Mouse (Mus musculus) yolk sac, embryonic 10.5 days (tissue): ENCODE data around the gene Snrpb2.

Experiments used
- DNase-seq: peaks from one replicate; pipeline ENCODE4 v3.0.0-alpha.2; 2017; ENCODE audit warnings: low spot score

Snrpb2 gene

DNA sequence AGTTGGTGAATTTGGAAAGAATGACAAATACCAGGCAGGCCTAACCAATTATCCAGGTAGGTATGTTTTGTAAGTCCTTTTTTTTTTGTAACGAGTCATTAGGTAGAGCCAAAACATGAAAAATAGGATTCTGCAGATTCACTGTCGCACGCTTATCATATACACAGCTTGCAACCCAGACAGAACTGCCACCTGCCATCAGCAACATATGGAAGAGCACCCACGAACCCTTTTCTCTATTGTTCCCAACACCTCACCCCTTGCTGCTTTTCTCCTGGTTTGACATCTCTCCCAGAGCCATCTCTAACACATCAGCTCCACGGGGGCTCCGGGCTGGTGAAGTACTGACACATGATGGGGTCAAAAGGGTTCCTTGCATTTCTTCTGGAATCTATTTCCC lies 31.9 kb downstream of the Snrpb2 start:
- no peak for DNase-seq

DNA sequence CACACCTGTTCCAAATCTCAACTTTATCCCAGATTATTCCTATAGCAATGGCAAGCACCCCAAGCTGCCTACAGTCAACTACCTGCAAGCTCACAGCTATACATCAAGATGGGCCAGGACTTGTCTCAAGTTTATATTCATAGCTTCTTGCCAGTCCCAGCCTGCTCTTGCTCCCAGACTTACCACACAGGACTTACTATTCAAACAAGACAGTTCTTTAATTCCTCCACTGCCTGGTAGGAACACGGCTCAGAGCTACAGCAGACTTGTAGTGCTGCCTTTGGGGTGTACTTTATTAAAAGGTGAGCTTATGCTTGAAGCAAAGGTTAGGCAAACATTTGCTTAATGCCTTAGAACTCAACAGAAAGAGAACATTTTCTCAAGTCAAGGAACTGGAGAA lies 34.3 kb downstream of the Snrpb2 start:
- DNase-seq = no peak

DNA sequence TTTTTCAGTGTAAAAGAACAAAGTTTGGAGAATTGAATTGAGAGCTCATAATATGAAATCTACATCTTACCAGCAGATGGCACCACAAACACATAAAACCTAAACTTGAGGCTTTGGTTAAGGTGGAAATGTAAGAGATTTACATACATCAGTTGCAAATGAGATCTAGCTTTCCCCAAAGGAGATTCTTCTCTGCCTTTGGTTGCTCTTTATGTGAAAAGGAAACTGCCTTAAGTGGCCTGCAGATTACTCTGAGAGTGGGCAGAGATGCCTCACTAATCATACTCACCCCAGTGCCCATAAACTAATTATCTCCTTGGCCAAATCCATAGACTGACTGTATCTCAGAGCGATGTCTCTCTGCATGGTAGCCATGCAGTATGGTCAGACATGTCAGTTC lies 51.0 kb downstream of the Snrpb2 start:
- no peak for DNase-seq

DNA sequence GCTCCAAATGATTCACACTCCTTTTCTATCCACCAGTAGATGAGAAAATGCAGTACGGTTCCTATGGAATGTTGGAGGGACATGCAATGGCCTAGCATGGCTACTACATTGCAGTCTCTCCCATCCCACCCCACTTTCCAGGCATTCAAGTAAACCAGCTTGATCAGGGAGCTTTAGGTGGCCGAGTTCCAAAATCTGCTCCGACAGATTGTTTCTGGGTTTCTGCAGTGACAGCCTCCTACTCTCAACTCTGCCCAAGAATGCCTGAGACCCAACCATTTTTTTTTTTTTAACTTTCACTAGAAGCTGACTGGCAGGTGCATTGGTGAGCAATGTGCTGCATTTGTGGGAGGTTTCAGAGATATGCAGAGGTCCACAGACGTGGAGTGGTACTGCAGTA lies 51.9 kb downstream of the Snrpb2 start:
- DNase-seq = no peak

DNA sequence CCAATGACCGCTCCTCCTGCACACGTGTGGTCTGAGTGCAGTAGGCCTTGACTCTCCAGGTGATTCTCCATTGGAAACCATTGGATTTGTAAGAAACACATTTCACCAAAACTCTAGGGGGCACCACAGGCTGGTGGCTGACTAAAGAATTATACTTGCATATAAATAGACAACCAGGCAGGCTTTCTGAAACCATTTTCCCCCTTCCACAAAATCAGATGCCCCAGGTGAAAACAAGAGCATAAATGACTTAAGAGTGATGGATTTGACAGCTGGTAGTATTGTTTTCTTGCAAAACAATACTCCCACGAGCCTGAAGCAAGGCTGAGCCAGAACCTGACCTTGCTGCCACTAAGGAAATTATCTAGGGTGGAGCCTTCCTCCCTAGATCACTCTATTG lies 54.6 kb downstream of the Snrpb2 start:
- no peak for DNase-seq

DNA sequence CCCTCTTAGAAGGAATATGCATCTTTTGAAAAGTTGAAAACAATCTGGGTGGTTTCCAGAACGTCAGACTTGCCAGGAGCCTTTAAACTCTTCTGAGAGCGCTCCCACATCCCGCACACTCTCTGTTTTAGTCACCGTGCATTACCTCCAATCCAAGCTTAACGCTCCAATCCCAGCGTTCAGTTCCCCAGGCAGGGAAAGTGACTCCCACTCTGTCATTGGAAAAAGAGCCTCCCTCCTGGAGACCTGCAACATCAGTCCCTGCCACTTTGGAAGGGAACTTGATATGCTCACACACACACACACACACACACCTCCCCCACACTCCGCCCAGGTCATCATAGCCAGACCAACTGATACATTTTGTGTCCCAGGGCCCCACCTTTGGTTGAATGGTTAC lies 55.4 kb downstream of the Snrpb2 start:
- DNase-seq = no peak
